Mouse (Mus musculus): ENCODE measurements around the gene Pus10. TPM values are rescaled to one million over a fixed set of nuclear protein-coding genes. Genes with fewer than 3 reads are reported as not detected.

The Pus10 gene
- 20.1 and 21.3 TPM in 2 replicates for polyA plus RNA-seq (2015; fragmentation: Nextera tagmentation; extraction: Ambion mirVana)

DNA sequence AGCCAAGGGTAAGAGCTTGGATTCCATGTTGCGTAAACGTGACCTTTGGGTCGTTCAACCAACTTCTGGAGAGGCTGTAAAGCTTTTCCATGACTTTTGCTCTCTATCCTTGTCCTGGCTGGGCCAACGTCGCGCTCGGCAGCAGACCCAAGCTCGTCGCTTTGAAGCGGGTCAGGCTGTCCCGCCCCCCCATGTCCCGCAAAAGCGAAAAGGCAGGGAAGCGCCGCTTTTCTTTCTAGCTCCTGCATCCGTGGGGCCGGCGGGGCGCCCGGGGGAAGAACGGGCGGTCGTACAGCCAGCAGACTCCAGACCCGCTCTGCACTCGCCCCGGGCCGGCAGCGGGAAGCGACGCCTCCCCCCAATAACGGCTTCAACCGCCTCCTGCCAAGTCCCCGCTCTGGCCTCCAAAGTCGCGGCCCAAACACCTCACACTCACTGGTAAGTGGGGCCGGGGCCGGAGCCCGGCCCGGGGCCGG, at the start of gene Pus10:
TSS of gene Pus10 (plus strand) at position 364 of the 476 bp plus-strand sequence.
- under 1% methylated on average over 40 of the region's 40 CpGs for WGBS
- Histone ChIP-seq H3K27me3 (replicated peaks) (no peaks in the 10 kb centered on the region), H3K4me2 (peak within 1 kb of the TSS; percentile 62), H3K4me1 (no peaks in the 10 kb centered on the region), H3K9ac (peak within 1 kb of the TSS; percentile 97), H3K27ac (peak within 1 kb of the TSS; percentile 97), H3K36me3 (peaks cover 3% of the 10 kb centered on the region; the same call in 1 of the 2 replicates), H3K4me3 (replicated peaks) (peak within 1 kb of the TSS; percentile 97), H3K9me3 (no peaks in the 10 kb centered on the region)
- peak; percentile 20 for ATAC-seq (ENCODE audit: insufficient read depth, low FRiP score, low read depth)

DNA sequence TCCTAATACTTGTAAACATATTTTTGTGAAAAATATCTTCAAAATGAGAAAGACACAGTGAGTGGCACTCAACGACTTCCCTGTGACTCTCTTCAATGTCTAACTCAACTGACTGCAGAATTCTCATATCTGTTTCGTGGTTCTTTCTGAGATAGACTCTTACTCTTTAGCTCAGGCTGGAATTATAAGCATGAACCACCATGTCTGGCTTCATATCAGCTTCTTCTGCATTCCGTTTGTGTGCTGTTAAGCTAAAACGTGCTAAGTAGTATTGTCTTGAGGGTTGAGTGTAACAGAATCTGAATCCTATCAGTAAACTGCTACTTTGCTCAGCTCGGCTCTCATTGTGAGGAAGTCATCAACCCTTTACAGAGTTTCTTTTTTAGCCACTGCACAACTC, 46.5 kb upstream of the Pus10 start:
- H3K27ac ChIP-seq = no peak overlapping the region
- no peaks in the 10 kb centered on the region for H3K4me1 ChIP-seq
- no peak overlapping the region for H3K4me3 ChIP-seq (replicated peaks)
- no peaks in the 10 kb centered on the region for H3K27me3 ChIP-seq (replicated peaks)
- H3K4me2 ChIP-seq = no peak overlapping the region
- ATAC-seq (ENCODE audit: insufficient read depth, low FRiP score, low read depth) = no peak
- 80% methylated on average over 5 of the region's 5 CpGs for WGBS
- no peak overlapping the region for H3K9ac ChIP-seq
- H3K36me3 ChIP-seq = 0 out of 2 replicates have a peak, but pooled peaks cover 4% of the 10 kb centered on the region
- no peaks in the 10 kb centered on the region for H3K9me3 ChIP-seq

DNA sequence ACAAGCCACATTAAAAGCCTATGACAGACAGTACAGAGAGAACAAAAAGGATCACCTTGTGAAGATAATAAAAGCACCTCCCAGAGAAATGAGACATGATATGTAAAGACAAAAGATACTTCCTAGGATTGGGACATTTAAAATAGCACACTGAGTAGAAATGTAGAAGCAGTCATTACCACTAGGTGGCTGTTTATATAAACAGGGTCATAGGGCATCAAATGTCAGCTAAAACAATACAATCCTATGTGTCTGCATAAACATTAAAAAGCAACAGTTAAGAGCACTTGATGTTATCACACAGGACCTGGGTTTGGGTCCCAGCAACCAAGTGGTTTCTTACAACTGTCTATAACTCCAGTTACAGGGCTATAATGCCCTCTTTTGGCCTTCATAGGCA, 34.8 kb upstream of the Pus10 start:
- Histone ChIP-seq H3K9ac (no peak overlapping the region), H3K27me3 (replicated peaks) (no peaks in the 10 kb centered on the region), H3K4me3 (replicated peaks) (no peak overlapping the region), H3K4me2 (no peak overlapping the region), H3K27ac (no peak overlapping the region), H3K4me1 (0 out of 2 replicates have a peak, but pooled peaks cover 3% of the 10 kb centered on the region), H3K9me3 (no peaks in the 10 kb centered on the region), H3K36me3 (no peaks in the 10 kb centered on the region)
- ATAC-seq (ENCODE audit: insufficient read depth, low FRiP score, low read depth) = no peak

GRCm38 (mm10) chr11:23632945-23633878, 32.3 kb upstream of the Pus10 start, which contains the start of gene 0610010F05Rik:
0610010F05Rik (minus strand) TSS chr11:23633639.
- Histone ChIP-seq H3K27me3 (replicated peaks) (no peaks in the 10 kb centered on the region), H3K4me3 (replicated peaks) (peak within 1 kb of the TSS; percentile 95), H3K9me3 (no peaks in the 10 kb centered on the region), H3K36me3 (no peaks in the 10 kb centered on the region), H3K4me2 (peak within 1 kb of the TSS; percentile 71), H3K4me1 (0 out of 2 replicates have a peak, but pooled peaks cover 3% of the 10 kb centered on the region), H3K9ac (peak within 1 kb of the TSS; percentile 70), H3K27ac (peak within 1 kb of the TSS; percentile 77)
- WGBS = under 1% methylated on average over 96 of the region's 103 CpGs
- peak; percentile 100 for ATAC-seq (ENCODE audit: insufficient read depth, low FRiP score, low read depth)

DNA sequence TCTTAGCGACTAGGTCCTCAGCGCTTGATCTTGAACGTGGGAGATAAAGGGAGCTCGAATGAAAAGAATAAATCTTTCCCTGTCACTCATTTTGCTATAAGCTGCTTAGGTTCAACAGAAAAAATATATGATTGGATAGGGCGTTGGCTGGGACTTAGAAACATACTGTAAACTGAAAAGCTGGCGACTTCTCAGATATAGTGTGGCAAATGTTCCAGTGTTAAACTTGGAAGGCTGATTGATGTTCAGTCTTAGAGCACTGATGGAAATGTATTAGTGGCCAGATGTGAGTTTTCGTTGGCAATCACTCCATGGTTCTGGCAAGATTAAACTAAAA, 31.6 kb upstream of the Pus10 start:
- Histone ChIP-seq H3K27ac (peak overlapping the region; percentile 77), H3K27me3 (replicated peaks) (no peaks in the 10 kb centered on the region), H3K4me1 (0 out of 2 replicates have a peak, but pooled peaks cover 3% of the 10 kb centered on the region), H3K4me3 (replicated peaks) (peak overlapping the region; percentile 95), H3K9me3 (no peaks in the 10 kb centered on the region), H3K9ac (peak overlapping the region; percentile 22; the same call in 1 of the 2 replicates), H3K4me2 (peak overlapping the region; percentile 71), H3K36me3 (no peaks in the 10 kb centered on the region)
- WGBS = 6% methylated on average over 7 of the region's 7 CpGs
- ATAC-seq (ENCODE audit: insufficient read depth, low FRiP score, low read depth) = no peak

DNA sequence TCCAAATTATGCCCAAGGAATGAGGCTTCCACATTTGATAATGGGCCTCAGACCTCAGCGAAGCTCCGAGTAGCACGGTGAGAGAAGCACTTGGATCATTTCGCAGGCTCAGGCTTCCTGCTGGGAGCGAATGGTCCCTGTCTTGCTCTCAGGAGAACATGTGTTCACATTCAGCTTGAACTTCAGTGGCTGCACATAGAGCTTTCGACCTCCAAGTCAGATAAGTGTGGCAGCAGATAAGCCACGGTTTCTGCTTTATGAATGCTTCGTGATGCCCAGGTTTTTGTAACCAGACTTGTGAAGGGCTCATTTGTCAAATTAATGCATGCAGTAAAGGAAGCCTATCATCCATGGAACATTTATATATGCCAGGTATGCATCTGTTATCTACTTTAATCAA, 30.9 kb upstream of the Pus10 start:
- H3K4me1 ChIP-seq = 0 out of 2 replicates have a peak, but pooled peaks cover 3% of the 10 kb centered on the region
- no peak overlapping the region for H3K27ac ChIP-seq
- H3K36me3 ChIP-seq = no peaks in the 10 kb centered on the region
- 63% methylated on average over 8 of the region's 8 CpGs for WGBS
- H3K4me3 ChIP-seq (replicated peaks) = no peak overlapping the region
- no peak overlapping the region for H3K9ac ChIP-seq
- ATAC-seq (ENCODE audit: insufficient read depth, low FRiP score, low read depth) = no peak
- H3K9me3 ChIP-seq = no peaks in the 10 kb centered on the region
- no peak overlapping the region for H3K4me2 ChIP-seq
- no peaks in the 10 kb centered on the region for H3K27me3 ChIP-seq (replicated peaks)

- H3K9me3 ChIP-seq = no peaks in the 10 kb centered on the region
- no peak overlapping the region for H3K9ac ChIP-seq
- H3K4me2 ChIP-seq = no peak overlapping the region
- no peak overlapping the region for H3K27ac ChIP-seq
- no peak overlapping the region for H3K4me3 ChIP-seq (replicated peaks)
- H3K4me1 ChIP-seq = no peaks in the 10 kb centered on the region
- peaks cover 5% of the 10 kb centered on the region; the same call in 1 of the 2 replicates for H3K36me3 ChIP-seq
- no peaks in the 10 kb centered on the region for H3K27me3 ChIP-seq (replicated peaks)
- ATAC-seq (ENCODE audit: insufficient read depth, low FRiP score, low read depth) = no peak
Measured at GRCm38 (mm10) chr11:23647431-23647830, 18.0 kb upstream of the Pus10 start.

GRCm38 (mm10) chr11:23647835-23648234, 17.6 kb upstream of the Pus10 start:
- Histone ChIP-seq H3K4me2 (no peak overlapping the region), H3K9me3 (no peaks in the 10 kb centered on the region), H3K4me1 (no peaks in the 10 kb centered on the region), H3K27me3 (replicated peaks) (no peaks in the 10 kb centered on the region), H3K9ac (no peak overlapping the region), H3K36me3 (peaks cover 5% of the 10 kb centered on the region; the same call in 1 of the 2 replicates), H3K4me3 (replicated peaks) (no peak overlapping the region), H3K27ac (no peak overlapping the region)
- no peak for ATAC-seq (ENCODE audit: insufficient read depth, low FRiP score, low read depth)
- 90% methylated on average over 3 of the region's 3 CpGs for WGBS

DNA sequence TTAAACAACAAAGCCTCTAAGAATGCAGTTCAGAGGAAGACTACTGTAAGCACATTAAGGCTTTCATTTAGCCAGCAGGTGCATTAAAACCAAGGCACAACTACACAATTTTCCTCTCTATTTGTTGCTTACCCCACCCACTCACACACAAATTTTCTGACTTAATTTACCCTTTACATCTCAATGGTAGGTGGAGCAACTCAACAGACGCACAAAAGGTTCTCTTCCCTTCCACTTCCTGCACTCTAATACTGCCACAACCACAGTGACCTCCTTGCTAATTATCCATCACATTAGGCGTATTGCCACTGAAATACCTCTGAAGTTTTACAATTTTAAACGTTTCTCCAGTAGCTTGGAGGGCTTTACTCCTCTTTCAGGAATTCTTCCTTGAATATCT, 11.8 kb upstream of the Pus10 start:
- Histone ChIP-seq H3K27ac (no peak overlapping the region), H3K4me2 (no peak overlapping the region), H3K9me3 (no peaks in the 10 kb centered on the region), H3K27me3 (replicated peaks) (no peaks in the 10 kb centered on the region), H3K9ac (no peak overlapping the region), H3K4me3 (replicated peaks) (no peak overlapping the region), H3K4me1 (no peaks in the 10 kb centered on the region), H3K36me3 (no peaks in the 10 kb centered on the region)
- 71% methylated on average over 3 of the region's 3 CpGs for WGBS
- no peak for ATAC-seq (ENCODE audit: insufficient read depth, low FRiP score, low read depth)

- WGBS = 72% methylated on average over 2 of the region's 2 CpGs
- no peak overlapping the region for H3K4me2 ChIP-seq
- no peak for ATAC-seq (ENCODE audit: insufficient read depth, low FRiP score, low read depth)
- no peak overlapping the region for H3K27ac ChIP-seq
- no peaks in the 10 kb centered on the region for H3K9me3 ChIP-seq
- H3K4me1 ChIP-seq = no peaks in the 10 kb centered on the region
- no peaks in the 10 kb centered on the region for H3K27me3 ChIP-seq (replicated peaks)
- no peaks in the 10 kb centered on the region for H3K36me3 ChIP-seq
- H3K4me3 ChIP-seq (replicated peaks) = no peak overlapping the region
- no peak overlapping the region for H3K9ac ChIP-seq
Measured at GRCm38 (mm10) chr11:23657791-23658190, 7.7 kb upstream of the Pus10 start.

DNA sequence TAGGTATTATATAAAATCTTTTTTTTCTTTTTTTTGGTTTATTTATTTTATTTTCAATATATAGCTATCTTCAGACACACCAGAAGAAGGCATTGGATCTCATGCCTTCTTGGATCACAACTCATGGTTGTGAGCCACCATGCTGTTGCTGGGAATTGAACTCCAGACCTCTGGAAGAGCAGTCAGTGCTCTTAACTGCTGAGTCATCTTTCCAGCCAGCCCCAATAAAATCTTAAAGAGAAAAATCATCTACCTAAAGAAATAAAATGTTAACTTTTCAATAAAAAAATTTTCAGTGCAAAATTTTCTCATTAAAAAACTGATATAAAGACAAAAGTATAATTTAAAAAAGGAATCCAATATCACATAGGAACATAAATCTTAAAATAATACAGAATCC, 1.2 kb upstream of the Pus10 start:
- no peak overlapping the region for H3K9ac ChIP-seq
- H3K4me3 ChIP-seq (replicated peaks) = no peak overlapping the region
- H3K36me3 ChIP-seq = peaks cover 3% of the 10 kb centered on the region; the same call in 1 of the 2 replicates
- no peak overlapping the region for H3K27ac ChIP-seq
- H3K9me3 ChIP-seq = no peaks in the 10 kb centered on the region
- H3K4me2 ChIP-seq = no peak overlapping the region
- H3K4me1 ChIP-seq = no peaks in the 10 kb centered on the region
- no peak for ATAC-seq (ENCODE audit: insufficient read depth, low FRiP score, low read depth)
- no peaks in the 10 kb centered on the region for H3K27me3 ChIP-seq (replicated peaks)

- Histone ChIP-seq H3K27me3 (replicated peaks) (no peaks in the 10 kb centered on the region), H3K4me2 (peak within 1 kb of the TSS; percentile 62), H3K4me1 (no peaks in the 10 kb centered on the region), H3K9me3 (no peaks in the 10 kb centered on the region), H3K27ac (peak within 1 kb of the TSS; percentile 97), H3K4me3 (replicated peaks) (peak within 1 kb of the TSS; percentile 97), H3K9ac (peak within 1 kb of the TSS; percentile 97), H3K36me3 (peaks cover 3% of the 10 kb centered on the region; the same call in 1 of the 2 replicates)
- ATAC-seq (ENCODE audit: insufficient read depth, low FRiP score, low read depth) = peak; percentile 98
- WGBS = under 1% methylated on average over 49 of the region's 49 CpGs
Measured at GRCm38 (mm10) chr11:23665798-23666501, 476 bp downstream of the Pus10 start, which contains the start of gene Pex13. Pex13 (minus strand) TSS chr11:23665959.
